Mouse (Mus musculus): ENCODE measurements around the gene Dhx29. TPM values are rescaled to one million over a fixed set of nuclear protein-coding genes. Genes with fewer than 3 reads are reported as not detected.

Gene Dhx29
- total and polyA plus RNA-seq, 3 experiments, result 13.0 to 25.1 (median 21.1) TPM

- TF ChIP-seq RCOR1 (conservative IDR thresholded peaks at IDR 0.05; ENCODE audit: low read depth, low read length) (no peak), CHD2 (IDR thresholded peaks at IDR 0.05; ENCODE audit: low read length) (no peak), MAFK (IDR thresholded peaks at IDR 0.05; ENCODE audit: insufficient replicate concordance, low read length) (no peak), MXI1 (IDR thresholded peaks at IDR 0.05; ENCODE audit: low read depth, low read length) (no peak), HCFC1 (IDR thresholded peaks at IDR 0.05; ENCODE audit: low read depth, low read length) (no peak), CTCF (conservative IDR thresholded peaks at IDR 0.05 in 1 of 2, IDR thresholded peaks at IDR 0.05 in 1 of 2; ENCODE audit: low read depth in 2 of 2, low read length in 2 of 2) (no peak), JUN (IDR thresholded peaks at IDR 0.05; ENCODE audit: insufficient read depth, low read depth, low read length) (no peak), POLR2A (IDR thresholded peaks at IDR 0.05; ENCODE audit: low read depth, low read length) (no peak), IRF4 (IDR thresholded peaks at IDR 0.05; ENCODE audit: low read depth, low read length) (no peak), EP300 (IDR thresholded peaks at IDR 0.05; ENCODE audit: low read length) (no peak)
- peaks cover 7 to 19% of the 10 kb centered on the region in 2 experiments for H3K4me1 ChIP-seq (ENCODE audit: control insufficient read depth in 1 of 2, insufficient read depth in 2 of 2)
- H3K27ac ChIP-seq (ENCODE audit: insufficient read depth, low read depth), result no peak overlapping the region
- no peak for DNase-seq (ENCODE audit: extremely low read depth)
- H3K27me3 ChIP-seq (replicated peaks), result no peaks in the 10 kb centered on the region
- peaks cover 55% of the 10 kb centered on the region for H3K79me2 ChIP-seq (replicated peaks; ENCODE audit: control insufficient read depth, extremely low read depth, insufficient read depth, poor library complexity, severe bottlenecking)
- peaks cover 29 to 70% of the 10 kb centered on the region in 2 experiments for H3K36me3 ChIP-seq (replicated peaks in 1 of 2; ENCODE audit: control insufficient read depth in 1 of 2, insufficient read depth in 1 of 2, low read length in 1 of 2)
- in situ Hi-C loops (cut with MboI; ENCODE audit: low pct_ligation_motif_present, low pct_unique_long_range_greater_than_20kb, low sequenced_read_pairs) (no loop called here), dilution Hi-C loops (cut with MboI; ENCODE audit: extremely low pct_ligation_motif_present, extremely low pct_unique_long_range_greater_than_20kb, low sequenced_read_pairs) (no loop called here)
- H3K9me3 ChIP-seq (replicated peaks; ENCODE audit: low read length), result no peaks in the 10 kb centered on the region
- H3K4me3 ChIP-seq (replicated peaks in 1 of 3; ENCODE audit: low read depth in 2 of 3, low read length in 2 of 3, poor library complexity in 1 of 3), result no peak overlapping the region
- H3K9ac ChIP-seq (ENCODE audit: insufficient read depth, low read depth), result no peak overlapping the region
- no peak overlapping the region for H3K4me2 ChIP-seq (ENCODE audit: insufficient read depth, low read depth, poor library complexity, severe bottlenecking)
Observed at GRCm38 (mm10) chr13:112920906-112921305, 6.3 kb upstream of the Dhx29 start.

GRCm38 (mm10) chr13:112925266-112925665 is 2.0 kb upstream of the Dhx29 start:
- dilution Hi-C loops (cut with MboI; ENCODE audit: extremely low pct_ligation_motif_present, extremely low pct_unique_long_range_greater_than_20kb, low sequenced_read_pairs), result no loop called here
- H3K9ac ChIP-seq (ENCODE audit: insufficient read depth, low read depth), result no peak overlapping the region
- H3K36me3 ChIP-seq (replicated peaks in 1 of 2; ENCODE audit: control insufficient read depth in 1 of 2, insufficient read depth in 1 of 2, low read length in 1 of 2), result peaks cover 8 to 37% of the 10 kb centered on the region in 2 experiments
- H3K27ac ChIP-seq (ENCODE audit: insufficient read depth, low read depth), result no peak overlapping the region
- H3K4me1 ChIP-seq (ENCODE audit: control insufficient read depth in 1 of 2, insufficient read depth in 2 of 2), result peaks cover 7 to 28% of the 10 kb centered on the region in 2 experiments
- DNase-seq (ENCODE audit: extremely low read depth), result no peak
- H3K4me3 ChIP-seq (replicated peaks in 1 of 3; ENCODE audit: low read depth in 2 of 3, low read length in 2 of 3, poor library complexity in 1 of 3), result no peak overlapping the region
- H3K9me3 ChIP-seq (replicated peaks; ENCODE audit: low read length), result no peaks in the 10 kb centered on the region
- peak overlapping the region; percentile 41 for H3K4me2 ChIP-seq (ENCODE audit: insufficient read depth, low read depth, poor library complexity, severe bottlenecking)
- in situ Hi-C loops (cut with MboI; ENCODE audit: low pct_ligation_motif_present, low pct_unique_long_range_greater_than_20kb, low sequenced_read_pairs), result no loop called here
- peaks cover 53% of the 10 kb centered on the region for H3K79me2 ChIP-seq (replicated peaks; ENCODE audit: control insufficient read depth, extremely low read depth, insufficient read depth, poor library complexity, severe bottlenecking)
- TF ChIP-seq UBTF (IDR thresholded peaks at IDR 0.05; ENCODE audit: low read depth, low read length) (no peak), MXI1 (IDR thresholded peaks at IDR 0.05; ENCODE audit: low read depth, low read length) (no peak), POLR2AphosphoS2 (IDR thresholded peaks at IDR 0.05; ENCODE audit: low read depth, low read length) (no peak), SMC3 (IDR thresholded peaks at IDR 0.05; ENCODE audit: low read depth, low read length) (no peak), ZKSCAN1 (IDR thresholded peaks at IDR 0.05; ENCODE audit: borderline replicate concordance, low read depth, low read length) (no peak), MAZ (IDR thresholded peaks at IDR 0.05; ENCODE audit: low read depth, low read length) (no peak), ZMIZ1 (IDR thresholded peaks at IDR 0.05; ENCODE audit: low read depth, low read length) (no peak), GABPA (IDR thresholded peaks at IDR 0.05; ENCODE audit: insufficient replicate concordance, low read depth, low read length) (no peak), MEF2A (IDR thresholded peaks at IDR 0.05; ENCODE audit: borderline replicate concordance, low read depth, low read length) (no peak), NELFE (IDR thresholded peaks at IDR 0.05; ENCODE audit: low read depth, low read length) (no peak), MAFK (IDR thresholded peaks at IDR 0.05; ENCODE audit: insufficient replicate concordance, low read length) (no peak), E2F4 (IDR thresholded peaks at IDR 0.05; ENCODE audit: insufficient replicate concordance, low read depth, low read length) (no peak), PAX5 (IDR thresholded peaks at IDR 0.05; ENCODE audit: low read length) (no peak), MYC (IDR thresholded peaks at IDR 0.05; ENCODE audit: low read depth, low read length) (no peak), MAX (IDR thresholded peaks at IDR 0.05; ENCODE audit: low read length) (no peak), JUN (IDR thresholded peaks at IDR 0.05; ENCODE audit: insufficient read depth, low read depth, low read length) (no peak), TBP (conservative IDR thresholded peaks at IDR 0.05; ENCODE audit: low read depth, low read length) (no peak), BHLHE40 (IDR thresholded peaks at IDR 0.05; ENCODE audit: low read depth, low read length) (no peak)
- H3K27me3 ChIP-seq (replicated peaks), result no peaks in the 10 kb centered on the region

All from CH12.LX (cell line).